Mouse (Mus musculus) left cerebral cortex, adult 8-10 months (tissue): ENCODE measurements around the gene Sept14. TPM values are rescaled to one million over a fixed set of nuclear protein-coding genes. Genes with fewer than 3 reads are reported as not detected.

Experiments
- DNase-seq, 2 experiments: peaks; one replicate each; pipeline ENCODE4 v3.0.0; 2022; ENCODE audit warnings: low spot score in 2 of 2
- total RNA-seq, 4 experiments: library from RNA; stranded (reverse); gene quantifications; 2 replicates each; pipeline ENCODE4 v1.2.4; 2022

Gene Sept14
- total RNA-seq, 4 experiments from 2014 or later: not detected

GRCm38 (mm10) chr5:129669453-129670035 lies 38.8 kb downstream of the Sept14 start:
- no peak for DNase-seq

- DNase-seq: no peak
Observed at GRCm38 (mm10) chr5:129667851-129668250, 40.5 kb downstream of the Sept14 start.

GRCm38 (mm10) chr5:129666271-129666909 lies 41.9 kb downstream of the Sept14 start:
- peak in 1 of 2 experiments; percentile 22 for DNase-seq

GRCm38 (mm10) chr5:129664090-129664489 lies 44.2 kb downstream of the Sept14 start:
- no peak for DNase-seq

GRCm38 (mm10) chr5:129657931-129658330 lies 50.4 kb downstream of the Sept14 start:
- no peak for DNase-seq

- no peak for DNase-seq
Observed at GRCm38 (mm10) chr5:129657016-129657415, 51.3 kb downstream of the Sept14 start.

- DNase-seq: no peak
Observed at GRCm38 (mm10) chr5:129650858-129651257, 57.5 kb downstream of the Sept14 start.

Other genes starting within 250 kb of the Sept14 start
- 100 to 1,000 TPM in 1 of 4 experiments, 10 to 100 TPM in 3; 78.1 to 101 (median 87.3) TPM for gene Sfswap, start 207.3 kb downstream of the Sept14 start, total RNA-seq
- 100 to 1,000 TPM in 1 of 4 experiments, 10 to 100 TPM in 3; 83.3 to 102 (median 90.9) TPM for gene Mmp17, start 124.3 kb downstream of the Sept14 start, total RNA-seq
- 1 to 10 TPM; 6.0 to 7.0 (median 6.2) TPM for gene Zfp11, start 38.4 kb downstream of the Sept14 start, total RNA-seq
- 10 to 100 TPM; 73.7 to 91.9 (median 81.3) TPM for gene Mrps17, start 7.0 kb upstream of the Sept14 start, total RNA-seq
- gene Nipsnap2, start 16.6 kb upstream of the Sept14 start, total RNA-seq: 10 to 100 TPM; 87.2 to 95.0 (median 91.5) TPM
- gene Psph, start 78.9 kb upstream of the Sept14 start, total RNA-seq: 10 to 100 TPM; 18.8 to 21.3 (median 19.6) TPM
- 10 to 100 TPM; 18.2 to 23.0 (median 21.9) TPM for gene Sumf2, start 138.5 kb upstream of the Sept14 start, total RNA-seq
- 100 to 1,000 TPM; 416 to 428 (median 423) TPM for gene Chchd2, start 179.0 kb upstream of the Sept14 start, total RNA-seq
- gene Zbed5, start 187.2 kb upstream of the Sept14 start, total RNA-seq: 1 to 10 TPM; 6.9 to 9.6 (median 7.9) TPM
- gene Phkg1, start 190.0 kb upstream of the Sept14 start, total RNA-seq: 10 to 100 TPM; 16.7 to 20.4 (median 17.8) TPM
- gene Nupr1l, start 200.0 kb upstream of the Sept14 start, total RNA-seq: 1 to 10 TPM; 2.5 to 3.5 (median 3.2) TPM
- 10 to 100 TPM; 45.5 to 56.9 (median 50.1) TPM for gene Vkorc1l1, start 233.5 kb upstream of the Sept14 start, total RNA-seq